Mouse (Mus musculus) T-helper 17 cell (primary cell): ENCODE results near the gene Rd3.

Experiments used
- in situ Hi-C, 2 experiments: fragments of 300-600 bp; cut with MboI, MseI; formaldehyde crosslinking; loops; 1 replicate in 1 of 2; 2 replicates in 1 of 2; pipeline ENCODE4 v1.15.1; 2025; ENCODE audit warnings: high pct_unique_total_duplicates in 2 of 2

Gene Rd3

GRCm38 (mm10) chr1:191977187-191977586, at the start of gene Rd3:
Gene Rd3 (plus strand): TSS chr1:191977370.
- in situ Hi-C loops: no loop called here

- in situ Hi-C loops: loop anchor here in 1 of 2 experiments (10.0 kb wide), 1 partner anchor 1944 kb away; no protein-coding TSS in a partner anchor
Observed at GRCm38 (mm10) chr1:191928345-191928744, 48.8 kb upstream of the Rd3 start.

- in situ Hi-C loops: loop anchor here in 1 of 2 experiments (10.0 kb wide), 1 partner anchor 1944 kb away; no protein-coding TSS in a partner anchor
Observed at GRCm38 (mm10) chr1:191929065-191929464, 48.1 kb upstream of the Rd3 start.

GRCm38 (mm10) chr1:191929897-191930524, 47.2 kb upstream of the Rd3 start:
- in situ Hi-C loops: loop anchor here in 1 of 2 experiments (10.0 kb wide), 1 partner anchor 1945 kb away; no protein-coding TSS in a partner anchor

GRCm38 (mm10) chr1:191930525-191931105, 46.6 kb upstream of the Rd3 start:
- in situ Hi-C loops: no loop called here

DNA sequence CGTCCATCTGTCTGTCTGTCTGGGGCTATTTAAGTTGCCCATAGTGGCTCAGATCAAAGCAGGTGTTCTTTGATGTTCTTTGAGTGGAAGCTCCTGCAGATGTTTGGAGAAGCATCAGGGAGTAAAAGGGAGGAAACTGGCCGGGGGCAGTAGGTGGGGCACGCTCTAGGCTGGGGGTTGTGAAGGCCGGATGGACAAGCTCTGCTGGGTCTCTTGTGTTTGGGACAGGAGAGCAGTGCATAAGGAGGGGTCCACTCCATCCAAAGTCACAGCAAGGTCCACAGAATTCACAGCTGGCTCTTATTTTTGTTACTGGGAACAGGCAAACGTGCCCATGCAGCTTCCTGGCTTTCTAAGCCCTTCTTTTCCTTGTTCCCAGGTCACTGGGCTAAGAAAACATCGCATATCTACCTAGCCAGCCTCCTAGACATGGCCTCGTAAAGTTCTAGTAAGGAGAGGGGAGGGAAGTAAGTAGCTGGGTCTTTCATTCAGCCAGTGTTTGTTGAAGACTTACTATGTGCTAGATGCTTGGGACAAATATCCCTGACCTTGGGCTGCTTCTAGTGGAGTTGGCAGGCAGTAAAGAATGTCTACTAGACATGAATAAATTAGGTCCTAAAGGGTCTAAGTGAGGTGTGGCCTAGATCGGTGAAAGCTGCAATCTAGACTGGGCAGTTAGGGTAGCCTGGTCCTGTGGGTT, 44.7 kb upstream of the Rd3 start:
- in situ Hi-C loops: no loop called here

DNA sequence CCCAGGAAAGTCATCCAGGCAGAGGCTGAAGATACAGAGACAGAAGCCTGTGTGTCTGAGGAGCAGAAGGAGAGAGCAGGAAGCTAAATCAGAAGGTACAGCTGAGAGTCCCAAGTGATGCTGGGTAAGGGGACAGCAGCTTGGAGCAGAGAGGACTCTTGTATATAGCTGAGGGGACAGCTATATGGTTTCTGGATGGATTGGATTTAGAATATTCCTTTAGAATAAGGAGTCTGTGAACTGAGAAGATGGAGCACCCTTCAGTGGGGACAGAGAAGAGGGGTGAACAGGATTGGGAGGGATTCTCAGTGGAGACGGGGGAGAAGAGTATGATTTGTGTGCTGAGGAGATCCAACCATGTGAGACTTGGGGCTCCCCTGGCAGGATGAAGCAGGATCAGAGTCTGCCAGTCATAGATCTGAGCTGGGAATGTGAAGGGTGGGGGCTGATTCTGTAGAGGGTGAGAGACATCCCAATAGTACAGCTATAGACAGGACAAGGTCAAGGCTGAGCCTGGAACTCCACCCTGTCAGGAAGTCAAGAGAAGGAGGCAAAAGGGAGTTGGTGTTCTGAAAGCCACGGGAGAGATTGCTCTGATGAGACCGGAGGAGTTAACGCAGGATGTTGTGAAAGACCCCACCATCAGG, 44.1 kb upstream of the Rd3 start:
- in situ Hi-C loops: no loop called here

DNA sequence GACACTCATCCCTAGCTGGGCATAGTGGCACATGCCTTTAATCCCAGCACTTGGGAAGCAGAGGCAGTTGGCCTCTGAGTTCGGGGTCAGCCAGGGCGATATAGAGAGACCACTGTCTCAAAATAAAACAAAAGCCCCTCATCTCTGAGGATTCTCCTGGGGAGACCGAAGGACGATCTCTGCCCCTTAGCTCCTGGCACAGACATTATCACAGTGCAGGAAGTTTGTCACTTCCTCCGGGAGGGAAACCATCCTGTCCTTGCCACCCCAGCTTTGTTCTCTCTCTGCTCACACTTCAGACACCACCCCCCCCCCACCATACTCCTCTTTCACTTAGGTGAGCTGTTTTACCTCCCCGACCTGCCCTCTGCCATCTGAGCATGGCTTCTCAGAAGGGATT, 33.5 kb upstream of the Rd3 start:
- in situ Hi-C loops: no loop called here

- in situ Hi-C loops: no loop called here
Observed at GRCm38 (mm10) chr1:191945341-191945740, 31.8 kb upstream of the Rd3 start.

DNA sequence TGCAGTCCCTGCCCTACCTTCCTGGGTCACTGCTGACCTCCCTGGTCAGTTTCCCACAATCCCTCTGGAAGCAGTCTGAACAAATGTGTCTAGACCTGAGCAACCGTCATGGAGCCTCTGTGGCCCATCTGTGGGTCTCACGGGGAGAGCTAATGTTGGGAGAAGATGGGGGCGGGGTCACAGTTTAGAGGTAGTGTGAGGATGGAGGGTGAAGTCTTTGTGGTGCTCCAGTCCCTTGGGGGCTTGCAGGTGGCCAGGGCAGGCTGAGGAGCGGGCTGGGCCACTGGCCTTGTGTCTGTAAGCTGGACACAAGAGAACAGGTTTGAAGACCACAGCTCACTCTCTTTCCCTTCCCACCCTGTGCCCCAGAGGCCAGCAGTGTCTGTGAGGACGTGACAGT, 31.4 kb upstream of the Rd3 start:
- in situ Hi-C loops: no loop called here

GRCm38 (mm10) chr1:191946261-191946660, 30.9 kb upstream of the Rd3 start:
- in situ Hi-C loops: no loop called here

- in situ Hi-C loops: no loop called here
Observed at GRCm38 (mm10) chr1:191946835-191947234, 30.3 kb upstream of the Rd3 start.

- in situ Hi-C loops: no loop called here
Observed at GRCm38 (mm10) chr1:191947796-191948195, 29.4 kb upstream of the Rd3 start.

GRCm38 (mm10) chr1:191948600-191948999, 28.6 kb upstream of the Rd3 start:
- in situ Hi-C loops: no loop called here

DNA sequence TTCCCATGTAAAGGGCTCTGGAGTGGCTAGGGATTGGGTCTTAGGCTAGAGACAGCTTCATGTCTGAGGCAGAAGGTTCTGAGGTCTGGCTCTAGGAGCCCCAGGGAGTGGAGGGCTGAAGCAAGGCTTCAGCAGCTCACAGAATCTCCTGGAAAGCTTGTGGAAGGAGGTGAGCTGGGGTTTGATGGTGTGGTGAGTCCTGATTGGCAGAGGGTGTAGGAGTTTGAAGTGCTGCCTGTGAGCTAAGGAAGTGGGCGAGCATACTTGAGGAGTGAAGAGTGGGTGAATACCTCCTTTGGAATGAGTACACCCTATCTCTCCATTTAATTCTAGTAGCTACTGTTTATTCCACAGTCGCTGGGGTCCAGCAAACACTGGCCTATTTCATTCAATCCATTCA, 26.6 kb upstream of the Rd3 start:
- in situ Hi-C loops: no loop called here

GRCm38 (mm10) chr1:191952733-191953335, 24.3 kb upstream of the Rd3 start:
- in situ Hi-C loops: no loop called here

GRCm38 (mm10) chr1:191955101-191955500, 22.1 kb upstream of the Rd3 start:
- in situ Hi-C loops: no loop called here

- in situ Hi-C loops: no loop called here
Observed at GRCm38 (mm10) chr1:191956261-191956660, 20.9 kb upstream of the Rd3 start.

- in situ Hi-C loops: no loop called here
Observed at GRCm38 (mm10) chr1:191956871-191957270, 20.3 kb upstream of the Rd3 start.

DNA sequence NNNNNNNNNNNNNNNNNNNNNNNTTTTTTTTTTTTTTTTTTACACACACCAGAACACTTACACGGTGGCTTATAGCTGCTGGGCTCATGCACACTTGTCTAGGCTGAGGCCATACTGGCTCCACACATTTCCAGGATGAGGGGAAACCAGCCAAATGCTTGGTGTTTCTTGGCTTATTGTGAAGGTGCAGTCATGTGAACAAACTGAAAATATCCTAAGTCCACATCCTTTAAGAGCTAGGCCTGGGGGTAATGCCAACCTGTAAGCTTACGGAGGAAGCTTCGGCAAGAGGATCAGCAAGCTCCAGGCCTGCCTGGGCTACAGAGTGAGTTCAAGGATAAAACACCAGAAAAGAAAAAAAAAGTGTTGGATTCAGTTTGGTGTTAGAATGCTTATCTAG, 19.8 kb upstream of the Rd3 start:
- in situ Hi-C loops: no loop called here

DNA sequence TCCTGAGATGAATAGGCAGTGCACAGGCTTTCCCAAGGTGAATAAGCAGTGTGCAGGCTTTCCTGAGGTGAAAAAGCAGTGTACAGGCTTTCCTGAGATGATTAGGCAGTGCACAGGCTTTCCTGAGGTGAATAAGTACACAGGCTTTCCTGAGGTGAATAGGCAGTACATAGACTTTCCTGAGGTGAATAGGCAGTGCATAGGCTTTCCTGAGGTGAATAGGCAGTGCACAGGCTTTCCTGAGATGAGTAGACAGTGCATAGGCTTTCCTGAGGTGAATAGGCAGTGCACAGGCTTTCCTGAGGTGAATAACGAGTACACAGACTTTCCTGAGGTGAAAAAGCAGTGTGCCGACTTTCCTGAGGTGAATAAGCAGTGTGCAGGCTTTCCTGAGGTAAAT, 16.2 kb upstream of the Rd3 start:
- in situ Hi-C loops: loop anchor here in 1 of 2 experiments (5.0 kb wide), 1 partner anchor 124 kb away; no protein-coding TSS in a partner anchor

GRCm38 (mm10) chr1:191963413-191963812, 13.8 kb upstream of the Rd3 start:
- in situ Hi-C loops: loop anchor here in 1 of 2 experiments (5.0 kb wide), 1 partner anchor 126 kb away; no protein-coding TSS in a partner anchor
